Mouse (Mus musculus): Measurements from ENCODE around the gene Tfip11.

Gene Tfip11

DNA sequence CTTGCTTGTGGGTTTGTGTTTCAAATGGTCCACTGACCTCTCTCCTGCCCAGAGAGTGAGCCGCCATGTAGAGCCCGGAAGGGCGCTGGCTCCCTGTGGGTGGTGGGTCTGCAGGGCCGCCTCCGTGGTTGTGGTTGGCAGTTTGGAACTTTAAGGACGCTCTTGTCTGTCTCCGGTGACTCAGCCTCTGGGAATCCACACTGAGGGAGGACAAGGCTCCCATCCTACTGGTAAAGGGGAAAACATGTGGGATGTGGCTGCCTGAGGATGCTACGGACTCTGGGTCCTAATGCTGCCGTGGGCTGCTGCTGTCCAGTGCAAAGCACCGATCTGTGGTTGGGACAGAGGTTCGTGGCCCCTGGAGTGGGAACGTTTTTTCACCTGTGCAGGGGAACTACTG is 41.8 kb downstream of the Tfip11 start:
- no peak for DNase-seq

GRCm38 (mm10) chr5:112368666-112369065 is 42.5 kb downstream of the Tfip11 start:
- DNase-seq, result peak; percentile 90 to 96

- no peak for DNase-seq
Measured at GRCm38 (mm10) chr5:112369326-112369725, 43.2 kb downstream of the Tfip11 start.

- DNase-seq, result peak; percentile 31 to 51
Measured at GRCm38 (mm10) chr5:112370236-112370813, 44.2 kb downstream of the Tfip11 start.

DNA sequence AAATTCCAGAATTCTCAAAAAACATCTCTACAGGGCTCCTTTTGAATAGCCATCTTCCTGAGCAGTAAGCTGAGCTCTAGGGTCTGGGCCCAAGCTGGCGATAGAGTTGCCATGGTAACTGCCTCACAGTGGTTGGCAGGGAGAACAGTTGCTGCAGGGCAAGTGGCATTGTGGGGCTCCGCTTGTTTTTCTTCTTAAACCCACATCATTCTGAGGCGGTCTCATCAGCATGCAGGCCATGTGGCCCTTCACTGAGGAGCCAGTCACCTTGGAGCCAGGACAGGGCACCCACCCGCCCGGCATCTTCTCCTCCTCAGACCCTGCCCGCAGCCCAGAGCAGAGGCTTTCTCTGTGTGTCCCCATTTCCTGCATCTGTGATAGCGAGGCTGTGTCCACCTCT is 45.8 kb downstream of the Tfip11 start:
- peak; percentile 60 to 76 for DNase-seq

GRCm38 (mm10) chr5:112376111-112376510 is 50.0 kb downstream of the Tfip11 start:
- no peak for DNase-seq

GRCm38 (mm10) chr5:112377380-112377779 is 51.2 kb downstream of the Tfip11 start:
- DNase-seq, result no peak

- DNase-seq, result no peak
Measured at GRCm38 (mm10) chr5:112378716-112379115, 52.6 kb downstream of the Tfip11 start.

DNA sequence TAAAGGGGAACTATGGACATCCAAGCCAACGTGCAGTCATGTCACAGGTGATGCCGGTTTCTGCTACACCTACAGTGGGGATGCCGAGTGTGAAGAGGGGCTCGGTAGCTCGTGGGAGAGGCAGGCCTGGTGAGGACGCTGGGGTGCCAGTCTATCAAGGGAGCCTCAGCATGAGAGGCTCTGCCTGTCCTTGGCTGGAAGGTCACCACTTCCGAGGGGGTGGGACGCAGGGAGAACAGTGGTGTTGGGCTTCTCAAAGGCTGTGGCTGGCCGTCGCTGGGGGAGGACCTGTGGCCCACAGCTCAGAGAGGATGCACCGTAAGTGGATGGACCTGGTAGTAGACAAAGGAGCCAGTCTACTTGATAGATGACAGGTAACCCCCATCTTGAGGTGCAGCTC is 55.0 kb downstream of the Tfip11 start:
- no peak for DNase-seq

DNA sequence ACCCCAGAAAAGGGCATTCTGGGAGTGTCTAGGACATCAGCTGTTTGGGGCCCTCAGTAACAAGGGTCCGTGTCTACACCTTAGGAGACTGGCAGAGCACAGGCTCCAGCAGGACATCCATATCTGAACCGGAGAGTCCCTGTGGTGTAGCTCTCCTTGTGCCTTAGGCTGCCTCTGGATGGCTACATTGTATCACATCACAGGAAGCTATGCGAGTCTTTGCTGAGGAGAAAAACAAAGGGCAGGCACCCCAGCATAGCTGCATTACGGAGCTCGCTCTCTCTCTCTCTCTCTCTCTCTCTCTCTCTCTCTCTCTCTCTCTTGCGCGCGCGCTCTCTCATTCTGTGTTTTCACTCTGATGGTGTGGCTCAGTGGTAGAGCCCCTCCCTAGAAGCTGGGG is 55.9 kb downstream of the Tfip11 start:
- DNase-seq, result no peak

- peak; percentile 46 to 55 for DNase-seq
Measured at GRCm38 (mm10) chr5:112382641-112383330, 56.6 kb downstream of the Tfip11 start.

DNA sequence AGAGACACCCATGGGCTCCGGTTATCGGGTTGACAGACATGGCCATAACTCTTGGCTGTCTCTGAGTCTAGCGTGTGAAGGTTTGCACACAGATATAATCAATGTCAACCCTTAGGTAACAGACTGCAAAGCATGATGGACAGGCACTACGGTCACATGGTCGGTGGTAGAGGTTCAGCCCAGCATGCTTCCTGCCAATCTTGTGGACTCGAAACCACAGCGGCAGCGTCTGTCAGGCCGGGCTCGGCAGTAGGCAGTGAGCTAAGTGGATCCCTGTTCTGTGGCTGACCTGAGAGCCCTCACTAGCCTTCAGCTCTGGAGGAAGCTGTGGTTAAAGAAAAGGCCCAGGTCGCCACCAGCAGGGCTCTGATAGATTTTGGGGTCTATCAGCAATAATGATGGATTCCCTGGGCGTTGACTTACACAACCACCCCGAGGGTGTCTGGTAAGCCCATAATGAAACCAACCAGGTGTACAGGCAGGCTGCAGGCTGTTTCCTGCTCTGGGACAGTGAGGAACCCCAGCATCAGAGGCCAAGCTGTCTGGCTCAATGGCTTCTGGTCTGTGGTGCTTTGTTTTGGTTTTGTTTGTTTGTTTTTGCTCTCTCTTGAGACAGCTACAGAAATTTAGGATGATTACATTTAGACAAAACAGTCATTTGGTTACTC is 58.8 kb downstream of the Tfip11 start:
- DNase-seq, result no peak

DNA sequence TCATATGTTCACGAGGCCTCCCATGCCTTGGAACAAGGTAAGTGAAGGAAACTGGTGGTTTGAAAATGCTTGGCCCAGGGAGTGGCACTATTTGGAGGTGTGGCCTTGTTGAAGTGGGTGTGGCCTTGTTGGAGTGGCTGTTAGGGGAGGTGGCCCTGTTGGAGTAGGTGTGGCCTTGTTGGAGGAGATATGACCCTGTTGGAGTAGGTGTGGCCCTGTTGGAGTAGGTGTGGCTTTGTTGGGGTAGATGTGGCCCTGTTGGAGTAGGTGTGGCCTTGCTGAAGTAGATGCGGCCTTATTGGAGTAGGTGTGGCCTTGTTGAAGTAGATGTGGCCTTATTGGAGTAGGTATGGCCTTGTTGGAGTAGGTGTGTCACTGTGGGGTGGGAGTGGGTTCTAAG is 59.8 kb downstream of the Tfip11 start:
- no peak for DNase-seq
